Mouse (Mus musculus) A20 (cell line): ENCODE results near the gene Napa.

Experiments used
- DNase-seq: peaks from one replicate; pipeline ENCODE4 v3.0.0-alpha.2; 2011; ENCODE audit warnings: low read depth, low spot score

Napa gene

GRCm38 (mm10) chr7:16130956-16131634, 32.8 kb downstream of the Napa start:
- peak; percentile 31 for DNase-seq

- DNase-seq: peak; percentile 68
Measured at GRCm38 (mm10) chr7:16132161-16132581, 33.9 kb downstream of the Napa start.

GRCm38 (mm10) chr7:16132926-16133325, 34.7 kb downstream of the Napa start:
- no peak for DNase-seq

- no peak for DNase-seq
Measured at GRCm38 (mm10) chr7:16133691-16134090, 35.4 kb downstream of the Napa start.

GRCm38 (mm10) chr7:16134951-16135392, 36.7 kb downstream of the Napa start:
- peak; percentile 63 for DNase-seq

GRCm38 (mm10) chr7:16146489-16147410, 48.5 kb downstream of the Napa start:
- DNase-seq: no peak

- DNase-seq: no peak
Measured at GRCm38 (mm10) chr7:16147643-16148042, 49.4 kb downstream of the Napa start.

GRCm38 (mm10) chr7:16149241-16149640, 51.0 kb downstream of the Napa start:
- no peak for DNase-seq

GRCm38 (mm10) chr7:16150191-16151145, 52.2 kb downstream of the Napa start:
- DNase-seq: no peak

GRCm38 (mm10) chr7:16153522-16153921, 55.3 kb downstream of the Napa start:
- peak; percentile 72 for DNase-seq

- peak; percentile 43 for DNase-seq
Measured at GRCm38 (mm10) chr7:16155132-16155872, 57.0 kb downstream of the Napa start.

GRCm38 (mm10) chr7:16156105-16156714, 58.0 kb downstream of the Napa start:
- DNase-seq: no peak

GRCm38 (mm10) chr7:16158735-16159134, 60.5 kb downstream of the Napa start:
- no peak for DNase-seq

- DNase-seq: peak; percentile 31
Measured at GRCm38 (mm10) chr7:16160702-16161101, 62.4 kb downstream of the Napa start.

- DNase-seq: no peak
Measured at GRCm38 (mm10) chr7:16161302-16161701, 63.0 kb downstream of the Napa start.

- DNase-seq: no peak
Measured at GRCm38 (mm10) chr7:16162036-16162435, 63.8 kb downstream of the Napa start.
